Mouse (Mus musculus): ENCODE results near the gene Gm28374. TPM values are rescaled to one million over a fixed set of nuclear protein-coding genes. Genes with fewer than 3 reads are reported as not detected.

Gm28374 gene
- total RNA-seq, 2 experiments from 2014 or later, result 0.57 to 1.5 TPM

DNA sequence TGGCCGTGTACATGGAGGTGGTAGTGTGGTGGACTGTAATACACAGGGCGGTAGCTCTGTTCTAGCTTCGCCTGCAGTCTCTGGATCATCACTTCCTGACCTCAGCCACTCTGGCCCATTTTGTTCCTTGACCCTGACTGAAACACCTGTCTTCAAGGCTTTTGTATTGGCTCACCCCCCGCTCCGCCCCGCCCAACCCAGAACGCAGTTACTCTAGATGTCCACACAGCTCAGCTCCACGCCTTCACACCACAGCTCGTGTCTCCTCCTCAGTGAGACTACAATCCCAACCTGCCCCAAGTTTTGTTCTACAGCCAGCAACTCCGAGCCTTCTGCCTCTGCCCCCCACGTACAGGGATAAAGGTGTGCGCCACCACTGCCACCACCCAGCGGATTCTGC, 6.8 kb upstream of the Gm28374 start:
- no peak for DNase-seq (ENCODE audit: low spot score in 2 of 2)

DNA sequence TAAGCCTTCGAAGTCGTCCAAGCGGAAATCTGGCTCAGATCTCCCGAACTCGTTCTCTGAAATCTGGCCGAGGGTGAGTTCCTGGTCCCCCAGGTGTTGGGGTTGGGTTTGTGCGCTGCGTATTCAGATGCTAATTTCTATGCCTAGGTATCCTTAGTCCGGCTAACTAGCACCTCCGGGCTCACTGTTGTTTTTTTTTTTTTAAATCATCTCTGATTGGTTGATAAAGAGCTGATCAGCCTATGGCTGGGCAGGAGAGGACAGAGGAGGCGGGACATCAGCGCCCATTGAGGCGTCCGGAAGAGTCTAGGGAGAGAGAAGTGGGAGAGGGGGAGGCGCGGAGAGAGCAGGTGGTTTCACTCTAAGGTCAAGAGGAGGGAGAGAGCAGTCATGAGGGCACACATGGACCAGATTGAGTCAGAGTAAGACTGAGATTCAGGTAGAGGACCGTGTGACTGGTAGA, 3.4 kb upstream of the Gm28374 start:
- no peak for DNase-seq (ENCODE audit: low spot score in 2 of 2)

DNA sequence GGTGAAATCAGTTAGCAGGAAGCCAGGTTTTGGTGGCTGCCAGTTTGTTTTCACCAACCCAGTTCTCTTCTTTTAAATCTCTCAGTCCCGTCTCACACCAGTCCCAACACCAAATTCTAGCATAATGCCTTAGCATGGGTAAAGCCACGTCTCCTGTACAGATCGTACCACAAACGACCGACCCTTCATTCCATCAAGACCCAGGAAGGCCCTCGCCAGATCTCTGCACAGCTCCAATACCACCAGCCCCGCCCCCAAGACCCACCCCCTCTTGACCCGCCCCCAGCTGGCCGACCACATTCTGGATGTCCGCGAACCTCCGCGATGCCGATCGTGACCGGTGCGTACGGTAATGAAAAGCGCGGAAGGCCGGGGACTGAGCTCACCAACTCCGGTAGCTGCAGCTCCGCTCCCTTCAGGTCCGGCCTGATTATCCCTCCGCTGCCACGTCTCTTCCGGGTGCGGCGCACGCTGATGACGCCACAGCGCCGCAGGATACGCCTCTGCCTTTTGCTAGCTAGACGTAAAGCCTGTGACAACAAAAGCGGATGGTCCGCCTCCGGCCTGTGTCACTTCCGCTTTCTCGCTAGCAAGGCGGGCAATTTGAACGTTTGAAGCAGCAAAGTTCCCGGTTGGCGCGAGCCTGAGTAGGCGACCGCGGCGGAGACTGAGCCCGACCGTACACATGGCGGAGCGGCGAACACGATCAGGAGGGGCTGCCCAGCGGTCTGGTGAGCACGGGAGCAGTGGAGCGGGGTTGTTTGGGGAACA, 2.6 kb upstream of the Gm28374 start, which contains the start of the genes Zfpl1 and Cdca5:
Zfpl1 (minus strand) TSS at position 479 of the 771 bp plus-strand sequence.
Cdca5 (plus strand) TSS at position 506 of the 771 bp plus-strand sequence.
- DNase-seq (ENCODE audit: low spot score in 2 of 2), result peak; percentile 91 to 98

DNA sequence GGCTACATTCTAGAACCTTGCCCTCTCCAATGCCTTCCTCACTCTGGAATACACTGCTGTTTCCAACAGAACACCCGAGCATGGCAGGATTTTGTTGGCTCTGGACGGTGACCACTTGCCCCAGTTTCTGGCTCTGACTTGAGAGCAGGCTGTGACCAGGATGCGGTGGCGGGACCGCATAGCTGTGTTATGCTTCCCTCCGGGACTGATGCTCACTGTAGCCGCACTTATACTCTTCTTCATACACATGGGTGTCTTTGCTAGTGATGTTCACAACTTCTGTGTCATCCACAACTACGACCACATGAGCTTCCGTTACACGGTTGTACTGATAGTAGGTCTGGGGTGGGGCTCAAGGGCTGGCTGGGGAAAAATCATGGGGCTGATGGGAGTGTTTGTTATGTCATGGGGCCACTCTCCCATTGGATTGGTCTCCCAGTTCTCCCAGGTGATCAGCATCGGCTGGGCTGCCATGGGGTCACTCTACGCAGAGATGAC, 2.0 kb downstream of the Gm28374 start, which contains the start of gene Tmem262:
Tmem262 (plus strand) TSS at position 51 of the 498 bp plus-strand sequence.
- DNase-seq (ENCODE audit: low spot score in 2 of 2), result no peak

DNA sequence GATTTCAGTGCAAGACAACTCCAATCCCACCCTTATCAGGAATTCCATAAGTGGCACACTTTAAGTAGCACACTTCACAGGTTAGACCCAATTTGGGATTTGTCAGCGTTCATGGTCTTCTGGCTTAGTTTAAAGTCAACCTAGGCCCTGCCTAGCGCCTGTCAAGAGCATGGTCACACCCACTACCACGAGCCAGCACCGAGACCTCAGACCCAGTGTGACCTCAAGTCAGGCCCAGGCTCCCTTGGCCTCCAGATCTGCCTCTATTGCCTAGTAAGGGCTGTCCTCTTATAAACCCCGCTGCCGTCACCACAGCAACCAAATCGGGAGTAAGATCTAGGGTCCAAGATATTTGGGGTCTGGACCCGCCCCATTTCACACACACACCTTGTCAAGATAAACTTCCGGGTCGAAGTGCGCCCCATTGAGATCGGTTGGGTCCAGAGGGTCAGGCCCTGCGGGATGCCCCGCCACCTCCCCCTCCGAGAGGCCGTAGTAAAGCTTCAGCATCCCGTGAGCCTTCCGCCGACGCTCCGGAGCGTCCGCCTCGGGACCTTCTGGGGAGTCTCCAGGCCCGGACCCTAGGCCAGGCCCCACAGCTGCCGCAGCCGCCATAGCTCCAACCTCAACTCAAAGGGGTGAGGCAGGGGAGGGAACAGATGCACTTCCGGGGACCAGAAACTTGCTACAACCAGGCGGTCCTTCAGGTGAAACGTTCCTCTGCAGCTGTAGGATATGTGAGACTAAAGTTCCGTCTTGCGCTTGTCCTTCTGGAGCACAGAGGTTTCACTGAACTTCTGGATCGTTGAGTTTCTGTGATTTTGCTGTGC, 5.3 kb downstream of the Gm28374 start, which contains the start of gene Vps51:
Vps51 (minus strand) TSS at position 668 of the 830 bp plus-strand sequence.
- DNase-seq (ENCODE audit: low spot score in 2 of 2), result peak; percentile 81 to 92

DNA sequence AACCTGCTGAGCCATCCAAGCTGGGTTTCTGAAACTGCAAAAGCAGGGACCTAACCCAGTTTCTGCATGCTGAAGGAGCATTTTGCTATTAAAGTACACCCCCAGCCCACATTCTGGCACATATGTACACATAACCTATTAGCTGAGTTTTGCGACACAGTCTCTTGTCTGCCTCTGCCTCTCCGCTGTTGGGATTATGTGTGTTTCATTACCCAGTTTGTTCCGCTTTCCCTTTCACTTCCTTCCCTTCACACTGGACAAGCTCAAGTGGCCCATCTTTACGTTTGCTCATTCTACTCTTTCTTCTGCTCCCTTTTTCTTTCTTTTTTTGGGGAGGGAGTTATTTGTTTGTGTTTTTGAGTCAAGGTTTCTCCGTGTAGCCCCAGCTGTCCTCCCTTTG, 8.2 kb downstream of the Gm28374 start:
- DNase-seq (ENCODE audit: low spot score in 2 of 2), result no peak

DNA sequence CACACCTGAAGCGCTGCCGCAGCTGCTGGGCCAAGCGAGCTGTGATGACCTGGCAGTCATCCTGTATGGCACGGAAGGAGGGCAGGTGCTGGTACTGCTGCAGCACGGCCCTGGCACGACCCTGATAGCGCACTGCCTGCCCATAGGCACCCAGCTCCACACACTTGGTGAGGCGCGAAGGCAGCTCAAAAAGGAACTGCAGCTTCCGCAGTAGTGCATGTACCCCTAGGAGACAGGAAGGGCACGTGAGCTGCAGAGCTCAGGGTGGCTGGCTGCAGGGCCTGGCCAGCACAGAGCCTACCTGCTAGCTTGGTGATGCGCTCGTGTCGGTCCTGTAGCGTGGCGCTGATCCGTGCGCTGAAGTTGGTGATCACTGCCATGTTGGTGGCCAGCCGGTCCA, 10.8 kb downstream of the Gm28374 start:
- no peak for DNase-seq (ENCODE audit: low spot score in 2 of 2)

DNA sequence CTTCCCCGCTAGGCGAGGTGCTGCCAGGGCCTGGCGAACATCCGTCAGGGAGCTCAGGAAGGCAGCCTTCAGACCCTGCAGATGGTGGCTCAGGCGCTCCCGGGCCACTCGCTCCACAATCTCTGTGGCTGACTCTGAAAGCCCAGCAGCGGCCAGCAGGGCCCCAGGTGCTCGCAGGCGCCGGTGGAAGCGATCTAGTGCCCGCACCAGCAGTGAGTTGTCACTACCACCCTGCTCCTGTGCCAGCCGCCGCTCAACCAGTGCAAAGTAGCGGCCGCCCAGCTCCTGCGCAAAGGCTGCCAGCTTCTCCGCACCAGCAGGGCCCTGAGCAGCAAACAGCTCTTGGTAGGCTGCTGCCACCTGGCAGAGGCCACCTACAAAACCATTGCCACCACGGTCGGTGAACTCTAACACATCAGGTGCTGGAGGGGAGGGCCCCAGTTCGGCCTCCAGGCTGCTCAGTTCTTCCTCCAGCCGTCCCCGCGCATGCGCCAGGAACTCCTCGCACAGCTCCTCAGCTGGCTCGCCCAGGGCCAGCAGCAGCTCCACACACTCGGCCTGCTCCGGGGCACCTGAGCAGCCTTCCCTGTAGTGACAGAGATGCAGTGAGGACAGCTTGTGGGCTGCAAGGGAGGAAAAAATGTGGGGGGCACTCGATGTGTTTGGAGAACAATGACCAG, 11.3 kb downstream of the Gm28374 start:
- no peak for DNase-seq (ENCODE audit: low spot score in 2 of 2)

DNA sequence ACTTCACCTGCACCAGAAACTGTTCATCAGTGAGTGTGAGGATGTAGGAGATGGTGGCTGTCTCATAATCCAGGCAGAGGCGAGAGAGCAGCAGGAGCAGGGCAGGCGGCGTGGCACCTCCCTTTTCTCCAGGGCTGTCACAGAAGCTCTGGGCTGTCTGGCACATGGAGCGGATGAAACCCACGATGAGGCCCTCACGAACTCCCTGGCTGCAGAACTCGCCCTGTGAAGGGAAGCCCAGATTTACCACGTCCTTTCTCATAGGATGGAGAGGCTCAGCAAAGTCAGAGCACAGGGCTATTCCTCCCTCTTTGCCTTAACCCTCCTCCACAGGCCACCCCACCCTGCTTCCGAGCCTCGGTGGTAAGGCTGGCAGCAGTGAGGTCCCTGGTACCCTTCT, 12.2 kb downstream of the Gm28374 start:
- no peak for DNase-seq (ENCODE audit: low spot score in 2 of 2)

DNA sequence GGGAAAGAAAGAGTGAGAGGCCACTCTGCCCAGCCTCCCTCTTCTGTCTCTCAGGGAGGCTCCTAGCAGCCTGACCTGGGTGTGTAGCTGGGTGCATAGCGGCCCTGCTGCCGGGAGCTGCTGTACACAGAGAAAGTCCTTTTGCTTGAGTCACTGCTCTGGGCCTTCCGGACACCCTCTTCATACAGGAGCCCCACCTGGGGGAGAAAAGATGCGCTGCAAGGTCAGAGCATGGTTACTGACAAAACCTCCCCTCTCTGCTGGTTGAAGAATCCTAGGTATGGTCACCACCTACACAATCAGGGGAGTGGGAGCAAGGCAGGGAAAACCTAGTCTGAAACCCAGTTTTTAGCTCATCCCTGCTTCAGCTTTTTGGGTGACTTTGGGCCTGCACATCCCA, 13.1 kb downstream of the Gm28374 start:
- no peak for DNase-seq (ENCODE audit: low spot score in 2 of 2)

GRCm38 (mm10) chr19:6067724-6068415, 14.2 kb downstream of the Gm28374 start, which contains the start of gene Tm7sf2:
TSS of gene Tm7sf2 (minus strand) at chr19:6068373.
- DNase-seq (ENCODE audit: low spot score in 2 of 2), result peak; percentile 86 to 93

DNA sequence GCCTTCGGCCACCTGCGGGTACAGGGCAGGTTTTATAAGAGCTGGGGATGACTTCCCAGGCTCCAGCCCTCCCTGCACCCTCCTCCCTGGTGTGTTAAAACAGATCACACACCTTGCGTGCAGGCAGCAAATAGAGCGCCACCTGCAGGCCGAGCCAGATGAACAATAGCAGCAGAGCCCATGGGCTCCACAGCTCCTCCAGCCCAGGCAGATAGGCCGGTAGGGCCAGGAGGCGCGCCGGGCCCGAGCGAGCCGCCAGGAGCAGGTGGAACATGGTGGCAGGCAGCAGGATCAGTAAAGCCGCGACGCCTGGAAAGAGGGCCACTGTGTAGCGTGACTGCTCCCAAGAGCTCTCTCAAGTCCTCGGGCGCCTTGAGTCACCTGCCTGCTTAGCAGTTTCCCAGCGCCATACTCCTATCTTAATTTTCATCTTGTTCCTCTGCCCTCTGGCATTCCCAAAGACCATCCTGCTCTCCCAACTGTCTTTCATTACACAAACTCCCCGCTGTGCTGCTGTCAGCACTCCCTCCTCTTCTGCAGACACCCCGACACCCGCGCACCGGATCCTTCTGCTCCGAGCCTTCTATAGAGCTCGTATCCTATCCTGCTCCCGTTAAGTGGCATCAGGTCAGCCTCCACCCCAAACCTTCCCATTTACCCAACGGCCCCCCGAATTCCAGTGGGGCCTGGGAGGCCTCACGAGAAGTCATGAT, 14.9 kb downstream of the Gm28374 start:
- peak; percentile 82 to 87 for DNase-seq (ENCODE audit: low spot score in 2 of 2)

GRCm38 (mm10) chr19:6066571-6066970, 15.5 kb downstream of the Gm28374 start:
- DNase-seq (ENCODE audit: low spot score in 2 of 2), result no peak

GRCm38 (mm10) chr19:6063081-6063480, 19.0 kb downstream of the Gm28374 start:
- DNase-seq (ENCODE audit: low spot score in 2 of 2), result no peak

- DNase-seq (ENCODE audit: low spot score in 2 of 2), result no peak
Measured at GRCm38 (mm10) chr19:6062418-6062817, 19.6 kb downstream of the Gm28374 start.

DNA sequence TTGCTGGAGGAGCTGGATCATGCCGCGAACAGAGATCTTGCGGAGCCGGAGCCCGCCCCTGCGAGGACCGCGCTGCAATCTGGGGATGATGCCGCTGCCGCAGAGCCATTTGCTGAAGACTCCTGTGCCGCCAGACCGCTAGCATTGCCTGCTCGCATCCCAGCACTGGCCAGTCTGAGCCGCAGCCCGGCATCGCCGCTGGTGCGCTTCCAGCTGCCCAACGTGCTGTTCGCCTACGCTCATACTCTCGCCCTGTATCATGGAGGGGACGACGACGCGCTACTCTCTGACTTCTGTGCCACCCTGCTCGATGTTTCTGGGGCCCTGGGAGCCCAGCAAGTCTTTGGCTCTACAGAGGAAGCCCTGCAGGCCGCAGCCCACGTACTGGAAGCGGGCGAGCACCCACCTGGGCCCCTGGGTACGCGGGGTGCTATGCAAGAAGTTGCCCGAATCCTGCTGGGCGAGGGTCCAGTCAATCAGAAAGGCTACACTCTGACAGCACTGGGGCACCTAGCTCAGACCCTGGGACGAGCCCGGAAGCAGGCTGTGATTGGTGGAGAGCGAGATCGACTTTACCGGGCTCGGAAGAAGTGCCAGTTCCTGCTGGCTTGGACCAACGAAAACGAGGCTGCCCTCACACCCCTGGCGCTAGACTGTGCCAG, 20.3 kb downstream of the Gm28374 start:
- DNase-seq (ENCODE audit: low spot score in 2 of 2), result peak in 1 of 2 experiments; percentile 36

- DNase-seq (ENCODE audit: low spot score in 2 of 2), result peak; percentile 90 to 96
Measured at GRCm38 (mm10) chr19:6061021-6061533, 21.0 kb downstream of the Gm28374 start, which contains the start of gene Znhit2. TSS of gene Znhit2 (plus strand) at chr19:6061192.

DNA sequence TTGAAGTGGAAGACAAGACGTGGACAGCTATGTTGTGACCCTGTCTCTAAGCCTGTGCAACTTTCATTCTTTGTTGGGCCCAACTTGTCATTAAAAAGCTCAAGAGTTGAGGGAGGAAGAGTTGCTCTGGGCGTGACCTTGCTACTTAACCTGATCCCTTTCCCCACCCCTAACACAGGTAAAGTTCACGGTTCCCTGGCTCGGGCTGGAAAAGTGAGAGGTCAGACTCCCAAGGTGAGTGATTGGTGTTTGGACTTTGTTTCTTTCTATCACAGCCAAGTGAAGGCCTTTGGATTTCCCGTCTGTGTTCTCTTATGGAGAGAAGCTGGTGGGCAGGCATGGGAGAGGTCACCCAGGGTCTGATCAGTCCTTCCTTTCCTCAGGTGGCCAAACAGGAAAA, 23.1 kb downstream of the Gm28374 start:
- DNase-seq (ENCODE audit: low spot score in 2 of 2), result no peak

DNA sequence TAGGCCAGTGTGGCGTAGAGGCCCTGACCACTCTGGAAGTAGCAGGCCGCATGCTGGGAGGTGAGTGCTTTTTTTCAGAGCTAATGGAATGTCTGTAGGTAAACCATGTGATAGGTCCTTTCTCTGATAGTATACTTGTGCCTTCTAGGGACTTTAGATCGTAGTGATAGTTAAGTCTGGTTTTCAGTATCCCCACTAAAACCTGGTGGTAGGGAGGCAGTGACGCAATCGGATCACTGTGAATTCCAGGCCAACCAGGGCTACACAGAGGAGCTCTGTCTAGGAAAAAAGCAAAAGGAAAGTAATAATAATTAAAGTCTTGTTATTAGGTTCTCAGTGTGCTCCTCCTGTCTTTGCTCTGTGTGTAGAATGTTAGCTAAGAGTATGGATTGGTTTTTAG, 23.5 kb downstream of the Gm28374 start:
- no peak for DNase-seq (ENCODE audit: low spot score in 2 of 2)

Data from layer of hippocampus, postnatal 14 days (tissue).